In the genomic region with DNA sequence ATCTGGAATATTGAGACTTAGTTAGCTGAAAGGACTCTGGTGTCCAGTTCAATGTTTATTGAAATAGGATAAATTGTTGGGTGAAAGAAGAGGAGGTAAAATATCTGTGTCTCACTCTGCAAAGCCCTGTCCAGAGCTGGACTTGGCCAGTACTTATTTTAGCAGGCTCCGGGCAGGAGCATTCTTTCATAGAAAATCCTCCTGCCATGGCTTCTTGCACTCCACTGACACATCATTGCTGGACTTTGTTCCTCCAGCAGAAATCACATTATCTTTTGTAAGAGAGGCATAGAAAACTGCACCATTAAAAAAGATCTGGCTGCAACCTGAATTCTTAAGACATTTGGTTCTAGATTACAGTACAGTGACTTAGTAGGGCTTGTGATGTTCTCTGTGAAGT, we compare ENCODE assay signal across 9 mouse cellular contexts.
DNase-seq lines count a peak whose midpoint lies in the region; ATAC-seq and TF ChIP-seq lines count a peak whose summit lies in the region.
"Had no signal": no experiment of that assay in that cellular context is flagged by ENCODE, and none has a peak within 500 bp of the region (broad histone marks: within the 10 kb centered on the region; RNA-seq: fewer than 3 reads in every experiment).

No protein-coding gene starts in this region.

- H3K9me3 ChIP-seq in lung, embryonic 15.5 days, result no peaks in the 10 kb centered on the region
- H3K9me3 ChIP-seq in intestine, postnatal 0 days (ENCODE audit: control insufficient read depth), result no peaks in the 10 kb centered on the region
- no peaks in the 10 kb centered on the region for H3K9me3 ChIP-seq in stomach, embryonic 14.5 days (ENCODE audit: control insufficient read depth, low read depth, low read length)

- H3K4me3 ChIP-seq in lung, embryonic 15.5 days, result no peak overlapping the region
- H3K4me3 ChIP-seq in lung, adult 2 months (replicated peaks; ENCODE audit: extremely low read depth, low read depth, low read length), result no peak overlapping the region
- no peak overlapping the region for H3K4me3 ChIP-seq in intestine, postnatal 0 days (ENCODE audit: low read depth, low read length)
- no peak overlapping the region for H3K4me3 ChIP-seq in stomach, embryonic 14.5 days (ENCODE audit: low read depth, low read length)
- H3K4me3 ChIP-seq: megakaryocyte, embryonic 14.5 days had no signal

- no peak for TF ChIP-seq CTCF in lung, adult 2 months (IDR thresholded peaks at IDR 0.05; ENCODE audit: insufficient read depth, low read length)
- no peak for TF ChIP-seq CTCF in intestine, postnatal 0 days (IDR thresholded peaks at IDR 0.05; ENCODE audit: low read depth)

- H3K4me1 ChIP-seq in lung, embryonic 15.5 days, result peaks cover 35% of the 10 kb centered on the region
- H3K4me1 ChIP-seq in lung, adult 2 months (ENCODE audit: control insufficient read depth, insufficient read depth, low read length), result peaks cover 21% of the 10 kb centered on the region
- H3K4me1 ChIP-seq in intestine, postnatal 0 days (replicated peaks; ENCODE audit: control insufficient read depth, insufficient read depth, low read length), result peaks cover 9% of the 10 kb centered on the region; the same call in 1 of the 2 replicates
- H3K4me1 ChIP-seq in stomach, embryonic 14.5 days (ENCODE audit: control insufficient read depth, insufficient read depth, low read length), result peaks cover 27% of the 10 kb centered on the region
- H3K4me1 ChIP-seq: megakaryocyte, embryonic 14.5 days had no signal

- peak; percentile 23; the same call in 1 of the 2 replicates for ATAC-seq in lung, embryonic 15.5 days (ENCODE audit: borderline replicate concordance, extremely low read depth, low FRiP score, low TSS enrichment)
- peak; percentile 45 for ATAC-seq in intestine, postnatal 0 days
- no peak for ATAC-seq in stomach, embryonic 14.5 days (ENCODE audit: insufficient number of reproducible peaks, insufficient read depth, low FRiP score, low read depth)

- peak overlapping the region; percentile 75; the same call in 1 of the 2 replicates for H3K27ac ChIP-seq in lung, embryonic 15.5 days
- H3K27ac ChIP-seq in intestine, postnatal 0 days (ENCODE audit: low read depth, low read length), result peak overlapping the region; percentile 95
- H3K27ac ChIP-seq in stomach, embryonic 14.5 days (ENCODE audit: low read length), result peak overlapping the region; percentile 90; the same call in 1 of the 2 replicates

- no peak overlapping the region for H3K9ac ChIP-seq in lung, embryonic 15.5 days
- peak overlapping the region; percentile 27; the same call in 1 of the 2 replicates for H3K9ac ChIP-seq in intestine, postnatal 0 days (ENCODE audit: low read depth, low read length)
- H3K9ac ChIP-seq in stomach, embryonic 14.5 days (replicated peaks; ENCODE audit: low read depth, low read length), result no peak overlapping the region

- no peak for TF ChIP-seq POLR2A in lung, adult 2 months (IDR thresholded peaks at IDR 0.05; ENCODE audit: borderline replicate concordance, extremely low read depth, low read depth, low read length)

- peak; percentile 19 for DNase-seq in embryo, embryonic 10.5 days (ENCODE audit: low spot score)
- no peak for DNase-seq in embryo, embryonic 11 days
- DNase-seq in lung, adult 2 months, result no peak
- DNase-seq in right cerebral cortex, adult 2 months (ENCODE audit: low spot score in 2 of 2), result no peak
- no peak for DNase-seq in layer of hippocampus, postnatal 25 days (ENCODE audit: extremely low spot score in 1 of 2, low spot score in 1 of 2)

- no peaks in the 10 kb centered on the region for H3K27me3 ChIP-seq in lung, embryonic 15.5 days
- no peaks in the 10 kb centered on the region for H3K27me3 ChIP-seq in intestine, postnatal 0 days (replicated peaks; ENCODE audit: control insufficient read depth, insufficient read depth, low read length)
- H3K27me3 ChIP-seq in stomach, embryonic 14.5 days (ENCODE audit: control insufficient read depth, insufficient read depth, low read length), result no peaks in the 10 kb centered on the region
- H3K27me3 ChIP-seq: megakaryocyte, embryonic 14.5 days had no signal

- H3K36me3 ChIP-seq in lung, embryonic 15.5 days, result peaks cover 38% of the 10 kb centered on the region
- peaks cover 28% of the 10 kb centered on the region for H3K36me3 ChIP-seq in intestine, postnatal 0 days (ENCODE audit: control insufficient read depth, insufficient read depth)
- peaks cover 35% of the 10 kb centered on the region for H3K36me3 ChIP-seq in stomach, embryonic 14.5 days (ENCODE audit: control insufficient read depth, insufficient read depth, low read length)

- H3K4me2 ChIP-seq in lung, embryonic 15.5 days, result peak overlapping the region; percentile 31
- H3K4me2 ChIP-seq in intestine, postnatal 0 days (replicated peaks; ENCODE audit: low read depth), result peak overlapping the region; percentile 54
- no peak overlapping the region for H3K4me2 ChIP-seq in stomach, embryonic 14.5 days (replicated peaks; ENCODE audit: low read depth, low read length)

- 57% methylated on average over 1 of the region's 1 CpGs for WGBS in lung, embryonic 15.5 days
- WGBS in lung, adult 2 months, result 47% methylated on average over 1 of the region's 1 CpGs
- 49% methylated on average over 1 of the region's 1 CpGs for WGBS in intestine, postnatal 0 days
- 42% methylated on average over 1 of the region's 1 CpGs for WGBS in stomach, embryonic 14.5 days
